Mouse (Mus musculus): ENCODE results near the gene Gtf3a.

- TF ChIP-seq CTCF (IDR thresholded peaks at IDR 0.05; ENCODE audit: insufficient read depth, low read length): no peak
- TF ChIP-seq POLR2A (IDR thresholded peaks at IDR 0.05; ENCODE audit: borderline replicate concordance, extremely low read depth, low read depth, low read length): no peak
These were observed 39.8 kb upstream of the Gtf3a start for GRCm38 (mm10) chr5:146908629-146909028.
